Mouse (Mus musculus) telencephalon, adult 2 months (tissue): ENCODE results near the gene Cdk1.
A peak's percentile ranks its signal among the peaks of the same experiment; 100 is the strongest.
"Not testable (repeated sequence)": the region's sequence is repeated elsewhere in the genome, so short reads cannot be mapped to it uniquely, and the experiment has no call there.

ENCODE experiments used
- DNase-seq: peaks from one replicate; pipeline ENCODE4 v3.0.0-alpha.2; 2011; ENCODE audit warnings: low read depth, low spot score

Gene Cdk1

DNA sequence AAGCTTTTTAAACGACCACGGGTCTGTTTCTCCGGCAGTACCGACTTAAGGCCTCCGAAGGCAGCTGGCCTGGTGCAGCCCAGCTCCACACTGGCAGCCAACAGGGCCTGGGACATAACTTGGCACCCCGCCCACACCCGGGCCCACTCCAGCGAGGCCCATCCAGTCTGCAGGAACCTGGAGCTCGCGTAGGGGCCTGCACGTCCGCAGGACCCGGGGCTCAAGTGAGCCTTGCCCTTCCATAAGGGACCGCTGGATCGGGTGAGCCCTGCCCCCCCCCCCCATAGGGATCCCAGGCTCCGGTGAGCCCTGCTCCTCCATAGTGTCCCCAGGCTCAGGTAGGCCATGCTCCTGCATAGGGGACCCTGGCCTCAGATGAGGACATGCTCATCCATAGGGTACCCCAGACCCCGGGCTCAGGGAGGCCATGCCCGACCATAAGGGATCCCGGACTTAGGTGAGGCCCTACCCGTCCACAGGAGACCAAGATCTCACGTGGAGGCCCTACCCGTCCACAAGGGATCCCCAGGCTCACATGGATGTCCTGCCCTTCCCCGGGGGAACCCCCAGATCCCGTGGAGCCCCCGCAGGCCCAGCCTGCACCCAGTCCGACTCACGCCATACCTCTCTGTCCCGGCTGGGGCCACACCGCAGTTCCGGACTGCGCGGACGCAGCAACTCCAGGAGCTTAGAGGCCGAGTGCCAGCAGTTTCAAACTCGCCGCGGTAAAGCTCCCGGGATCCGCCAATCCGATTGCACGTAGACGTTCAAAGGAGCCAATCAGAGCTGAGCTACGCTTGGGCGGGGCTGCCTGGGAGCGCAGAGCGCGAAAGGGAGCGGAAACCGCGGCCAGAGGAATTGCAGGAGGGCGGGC lies at the start of gene Cdk1:
Cdk1 (minus strand) TSS at position 727 of the 874 bp plus-strand sequence.
- peak; percentile 86 for DNase-seq

DNA sequence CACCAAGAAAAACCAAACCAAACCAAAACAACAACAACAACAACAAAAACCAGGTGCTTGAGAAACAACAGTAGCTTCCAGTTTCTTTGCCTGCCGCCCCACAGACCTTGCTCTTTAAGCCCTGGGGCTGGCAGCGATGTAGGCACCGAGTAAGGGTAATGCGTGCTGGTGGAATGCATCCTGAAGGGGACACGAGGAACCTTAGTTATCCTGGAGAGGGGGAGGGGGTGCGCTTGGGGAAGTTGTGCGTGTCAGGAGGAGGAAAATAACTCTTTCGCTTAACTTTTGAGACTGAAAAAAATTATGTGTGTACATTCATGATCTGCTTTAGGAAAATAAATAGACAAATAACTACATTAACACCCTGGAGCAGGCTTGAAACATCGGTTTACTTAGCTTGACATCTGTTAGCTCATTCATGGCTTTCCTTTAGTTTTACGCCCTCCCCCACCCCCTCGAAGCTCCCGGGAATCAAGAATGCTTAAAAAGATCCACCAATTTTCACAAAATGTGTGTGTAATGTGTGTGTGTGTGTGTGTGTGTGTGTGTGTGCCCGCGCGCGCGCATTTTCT lies 47.2 kb upstream of the Cdk1 start:
- DNase-seq: no peak

DNA sequence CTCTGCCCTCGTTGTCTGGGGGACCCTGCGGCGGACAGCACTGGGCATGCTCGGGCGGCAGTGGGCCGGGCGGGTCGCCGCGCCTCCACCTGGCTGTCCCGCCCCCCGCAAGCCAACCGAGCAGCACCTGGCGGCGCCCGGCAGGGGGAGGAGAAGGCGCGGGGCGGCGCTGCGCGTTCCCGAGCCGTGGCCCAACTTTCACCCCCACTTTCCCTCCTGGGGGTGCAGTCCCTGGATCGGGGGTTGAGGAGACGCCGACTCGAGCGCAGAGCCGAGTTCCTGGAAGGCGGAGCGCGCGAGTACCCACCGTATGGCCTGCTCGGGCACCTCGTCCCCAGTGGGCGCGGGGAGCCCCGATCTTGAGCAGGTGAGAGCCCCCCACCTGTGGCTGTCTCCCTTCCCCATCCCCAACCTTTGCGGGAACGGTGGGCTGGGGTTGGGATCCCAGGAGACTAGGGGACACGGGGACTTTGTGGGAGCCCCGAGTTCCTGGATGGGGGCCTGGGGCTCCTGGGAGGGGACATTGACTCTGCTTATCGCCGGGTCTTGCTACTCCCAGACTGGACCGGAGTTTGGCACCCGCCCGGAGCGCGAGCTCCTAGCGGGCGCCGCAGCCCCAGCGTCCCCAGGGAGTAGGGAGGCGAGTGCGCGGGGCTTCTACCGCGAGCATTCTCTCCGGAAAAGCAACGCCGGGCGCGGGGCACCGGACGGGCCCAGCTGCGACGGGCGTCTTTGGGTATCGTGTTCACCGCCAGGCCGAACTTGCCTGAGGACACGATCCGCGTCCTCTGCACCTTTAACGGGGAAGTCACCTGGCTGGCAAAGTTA lies 46.2 kb upstream of the Cdk1 start, which contains the start of gene Ank3:
Ank3 (plus strand) TSS at position 11 of the 828 bp plus-strand sequence.
- DNase-seq: no peak

DNA sequence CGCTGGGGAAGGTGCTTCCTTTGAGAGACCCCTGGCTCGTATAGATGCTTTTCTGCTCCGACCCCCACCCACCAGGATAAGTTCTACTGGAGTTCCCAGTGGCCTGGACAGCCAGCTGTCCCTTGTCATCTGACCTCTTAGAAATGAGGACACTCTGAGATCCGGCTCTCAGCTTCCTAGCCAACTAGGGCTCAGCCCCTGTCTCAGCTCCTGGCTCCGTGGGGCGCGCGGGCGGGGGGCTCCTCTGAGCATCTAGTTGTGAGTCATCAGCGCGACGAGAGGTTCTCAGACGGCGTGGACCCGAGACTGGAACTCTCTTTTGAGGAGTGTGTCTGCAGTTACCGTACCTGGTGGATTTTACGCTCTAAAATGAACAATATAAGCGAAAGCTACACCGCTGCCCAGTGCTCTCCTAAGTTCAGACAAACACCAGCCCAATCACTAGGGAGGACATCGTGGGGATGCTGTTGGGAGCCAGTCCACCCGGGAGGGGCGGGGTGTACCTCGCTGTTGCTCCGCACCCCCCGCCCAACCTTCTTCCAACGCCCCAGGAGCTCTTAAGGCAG lies 45.5 kb upstream of the Cdk1 start:
- no peak for DNase-seq

DNA sequence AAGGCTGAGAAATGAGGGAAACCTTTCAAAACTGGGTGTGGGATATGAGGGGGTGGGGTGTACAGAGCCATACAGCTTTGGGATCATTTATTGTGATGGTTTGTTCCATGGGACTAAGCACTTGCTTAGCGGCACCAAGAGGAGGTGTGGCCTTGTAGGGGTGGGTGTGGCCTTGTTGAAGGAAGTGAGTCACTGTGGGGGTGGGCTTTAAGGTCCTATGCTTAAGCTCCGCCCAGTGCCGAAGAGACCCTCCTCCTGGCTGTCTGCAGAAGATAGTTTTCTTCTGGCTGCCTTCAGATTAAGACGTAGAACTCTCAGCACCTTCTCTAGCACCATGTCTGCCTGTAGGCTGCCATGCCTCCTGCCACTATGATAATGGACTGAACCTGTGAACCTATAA lies 36.8 kb upstream of the Cdk1 start:
- no peak for DNase-seq

DNA sequence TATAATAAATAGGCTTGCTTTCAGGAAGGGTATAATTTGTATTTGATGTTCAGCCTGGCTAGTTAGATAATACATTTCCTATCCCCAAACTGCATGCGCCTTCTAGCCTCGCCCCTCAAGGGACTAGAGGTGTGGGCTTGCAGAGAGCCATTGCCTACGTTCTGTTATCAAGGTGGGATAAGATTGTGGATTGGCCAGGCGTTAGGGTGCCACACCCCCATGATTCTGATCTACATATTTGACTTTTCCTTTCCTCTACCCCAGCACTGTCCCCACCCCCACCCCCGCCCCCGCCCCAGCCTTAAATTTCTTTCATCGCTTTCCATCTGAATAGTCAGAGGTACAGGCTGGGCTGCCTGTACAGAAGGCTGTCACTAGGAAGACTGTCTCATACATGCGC lies 34.0 kb upstream of the Cdk1 start:
- DNase-seq: no peak

DNA sequence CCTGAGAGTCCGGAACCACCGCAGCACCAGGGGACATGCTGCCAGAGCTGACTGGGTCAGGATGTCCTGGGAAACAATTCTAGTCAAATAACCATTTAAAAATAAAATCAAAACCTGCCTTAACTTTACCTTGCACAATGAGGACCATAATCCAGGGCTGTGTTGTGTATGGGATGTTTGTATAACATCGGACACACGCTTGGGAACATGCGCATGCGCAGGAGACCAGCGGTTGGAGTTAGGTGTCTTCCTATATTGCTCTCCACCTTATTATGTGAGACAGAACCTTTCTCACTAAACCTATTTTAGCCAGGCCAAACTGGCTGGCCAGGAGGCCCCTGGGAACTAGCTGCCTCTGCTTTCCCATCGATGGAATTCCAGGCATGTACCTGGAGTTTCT lies 32.4 kb upstream of the Cdk1 start:
- DNase-seq: no peak

DNA sequence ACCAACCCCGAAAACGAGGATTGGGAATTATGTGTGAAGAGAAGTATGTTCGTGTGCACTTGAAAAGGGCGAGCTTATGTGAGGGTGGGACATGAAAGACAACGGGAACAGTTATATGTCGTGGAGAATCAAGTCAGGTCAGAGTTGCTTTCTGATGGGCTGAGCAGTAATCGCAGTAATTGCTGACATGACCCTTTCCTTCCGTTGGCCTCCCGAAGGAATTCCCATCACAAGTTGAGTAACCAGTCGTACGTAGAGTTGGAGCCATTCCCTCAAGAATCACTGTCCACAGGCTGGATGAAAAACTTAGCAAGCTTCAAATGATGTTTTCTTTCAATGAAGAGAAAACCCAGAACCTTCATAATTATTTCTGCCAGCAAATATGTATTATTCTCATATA lies 31.9 kb upstream of the Cdk1 start:
- no peak for DNase-seq

DNA sequence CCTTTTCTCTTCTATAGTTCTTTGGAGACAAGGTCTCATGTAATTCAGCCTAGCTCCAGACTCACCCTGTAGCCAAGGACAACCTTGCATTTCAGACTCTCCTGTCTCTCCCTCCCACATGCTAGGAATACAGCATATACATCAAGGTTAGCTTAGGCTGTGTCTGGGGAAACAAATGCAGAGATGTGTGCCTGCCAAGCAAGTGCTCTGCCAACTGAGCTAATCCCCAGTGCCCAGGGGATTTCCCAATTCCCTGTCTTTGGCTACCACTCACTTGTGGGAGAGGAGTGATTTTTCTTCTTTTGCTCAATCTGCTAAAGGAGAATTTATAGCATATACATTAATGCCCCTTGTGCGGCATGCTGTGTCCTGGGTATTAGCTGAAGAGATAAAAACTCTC lies 30.4 kb upstream of the Cdk1 start:
- DNase-seq: no peak

DNA sequence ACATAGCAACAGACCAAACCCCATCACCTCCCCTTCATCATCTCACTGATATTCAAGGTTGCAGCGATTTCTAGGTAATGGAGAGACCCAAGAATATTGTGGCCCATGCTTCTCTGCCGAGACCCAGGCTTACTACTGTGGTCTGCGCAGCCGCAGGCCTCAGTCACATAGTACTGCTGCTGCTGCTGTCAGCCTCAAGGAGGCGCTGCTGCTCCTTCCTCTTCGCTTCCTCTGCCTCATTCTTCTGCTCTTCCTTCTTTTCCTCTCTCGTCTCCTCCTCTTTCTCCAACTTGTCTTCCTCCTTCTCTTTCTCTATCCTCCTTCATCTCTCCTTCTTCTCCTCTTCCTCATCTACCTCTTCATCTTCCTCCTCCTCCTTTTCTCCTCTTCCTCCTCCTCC lies 22.4 kb upstream of the Cdk1 start:
- no peak for DNase-seq

DNA sequence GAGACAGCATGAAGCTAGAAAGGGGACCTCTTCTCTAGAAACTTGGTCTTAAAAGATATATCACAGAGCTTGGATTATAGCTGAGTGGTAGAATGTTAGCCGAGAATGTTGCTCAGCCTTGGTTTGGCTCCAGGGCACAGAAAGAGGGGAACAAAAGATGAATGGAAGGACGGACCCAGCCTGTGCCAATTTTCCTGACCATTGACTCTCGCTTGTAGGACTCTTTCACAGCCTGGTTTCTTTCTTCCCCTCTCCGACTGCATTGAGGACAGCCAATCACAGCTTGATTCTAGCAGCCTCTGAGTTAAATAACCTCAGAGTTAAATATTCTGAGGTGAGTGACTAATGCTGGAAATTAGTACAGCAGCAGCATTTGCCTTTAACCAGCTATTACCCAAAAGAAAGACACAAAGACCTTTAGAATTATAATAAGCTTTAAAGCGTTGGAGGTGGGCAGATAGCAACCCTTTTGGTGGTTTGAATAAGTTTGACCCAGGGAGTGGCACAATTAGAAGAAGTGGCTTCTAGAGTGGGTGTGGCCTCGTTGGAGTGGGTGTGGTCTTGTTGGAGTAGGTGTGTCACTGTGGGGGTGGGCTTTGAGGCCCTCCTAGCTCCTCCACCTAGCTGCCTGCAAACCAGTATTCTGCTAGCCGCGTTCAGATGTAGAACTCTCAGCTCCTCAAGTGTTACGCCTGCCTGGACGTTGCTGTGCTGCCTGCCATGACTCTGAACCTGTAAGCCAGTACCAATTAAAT lies 21.2 kb upstream of the Cdk1 start:
- DNase-seq: no peak

DNA sequence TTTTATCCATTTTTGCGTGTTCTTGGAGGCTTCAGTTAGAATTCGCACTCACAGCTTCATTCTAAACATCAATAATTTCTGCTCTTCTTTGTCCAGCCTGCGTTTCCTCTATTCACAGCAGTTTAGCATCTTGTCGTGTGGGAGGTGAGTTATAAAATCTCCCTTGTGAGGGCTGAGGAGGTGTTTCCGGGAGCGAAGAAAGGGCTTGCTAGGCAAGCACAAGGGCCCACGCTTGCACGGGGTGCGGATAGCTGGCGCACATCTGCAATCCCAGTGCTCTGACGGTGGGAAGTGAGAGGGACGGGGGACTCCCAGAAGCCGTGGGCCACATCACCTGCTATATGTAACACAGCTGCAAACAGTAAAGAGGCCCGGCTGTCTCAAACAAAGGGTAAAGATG lies 19.3 kb upstream of the Cdk1 start:
- peak; percentile 39 for DNase-seq

DNA sequence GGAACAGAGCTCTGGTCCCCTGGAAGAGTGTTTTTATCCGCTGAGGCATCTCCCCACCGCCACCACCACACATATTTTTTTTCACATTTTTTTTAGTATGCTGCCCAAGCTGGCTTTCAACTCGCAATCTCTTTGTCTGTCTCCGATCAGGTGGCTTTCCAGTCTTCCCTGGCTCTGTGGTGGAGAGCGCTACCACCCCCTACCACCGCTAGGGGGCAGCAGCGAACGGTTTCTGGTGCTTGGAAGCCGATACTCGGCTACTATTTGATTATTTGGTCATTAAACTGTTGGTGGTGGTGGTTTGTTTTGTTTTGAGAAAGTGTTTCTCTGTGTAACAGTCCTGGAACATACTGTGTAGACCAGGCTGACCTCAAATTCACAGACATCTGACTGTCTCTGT lies 18.7 kb upstream of the Cdk1 start:
- DNase-seq: no peak

DNA sequence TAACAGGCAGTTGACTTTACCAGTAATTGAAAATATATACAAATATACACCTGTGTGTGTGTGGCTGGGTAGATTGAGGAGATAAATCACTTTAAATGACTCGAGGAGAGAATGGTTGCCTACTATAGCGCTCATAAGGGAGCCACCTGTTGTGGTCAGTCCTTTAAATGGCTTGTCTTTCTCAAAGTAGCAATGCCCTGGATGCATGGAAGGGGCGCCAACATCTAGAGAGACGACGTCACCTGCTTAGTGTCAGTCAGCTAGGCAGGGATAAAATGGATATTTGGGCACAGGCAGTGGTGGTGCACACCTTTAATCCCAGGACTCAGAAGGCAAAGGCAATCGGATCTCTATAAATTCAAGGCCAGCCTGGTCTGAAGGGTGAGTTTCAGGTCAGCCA lies 16.6 kb upstream of the Cdk1 start:
- no peak for DNase-seq

DNA sequence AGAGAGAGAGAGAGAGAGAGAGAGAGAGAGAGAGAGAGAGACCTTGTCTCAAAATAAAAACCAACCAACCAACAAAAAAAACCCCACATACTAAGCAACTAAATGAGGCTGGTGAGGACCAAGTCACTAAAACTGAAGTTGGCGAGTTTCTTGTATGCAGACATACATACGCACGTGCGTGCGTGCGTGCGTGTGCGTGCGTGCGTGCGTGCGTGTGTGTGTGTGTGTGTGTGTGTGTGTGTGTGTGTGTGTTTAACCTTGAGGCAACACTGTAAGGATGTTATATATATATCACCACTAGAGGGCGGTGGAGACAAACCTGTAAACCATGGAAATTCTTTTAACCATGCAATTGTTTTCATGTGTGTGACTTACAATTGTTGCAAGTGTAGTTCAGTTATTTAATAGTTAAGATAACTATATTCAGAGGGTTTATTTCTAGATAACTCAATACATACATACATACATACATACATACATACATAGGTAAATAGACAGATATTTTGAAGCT lies 14.2 kb upstream of the Cdk1 start:
- DNase-seq: no peak

DNA sequence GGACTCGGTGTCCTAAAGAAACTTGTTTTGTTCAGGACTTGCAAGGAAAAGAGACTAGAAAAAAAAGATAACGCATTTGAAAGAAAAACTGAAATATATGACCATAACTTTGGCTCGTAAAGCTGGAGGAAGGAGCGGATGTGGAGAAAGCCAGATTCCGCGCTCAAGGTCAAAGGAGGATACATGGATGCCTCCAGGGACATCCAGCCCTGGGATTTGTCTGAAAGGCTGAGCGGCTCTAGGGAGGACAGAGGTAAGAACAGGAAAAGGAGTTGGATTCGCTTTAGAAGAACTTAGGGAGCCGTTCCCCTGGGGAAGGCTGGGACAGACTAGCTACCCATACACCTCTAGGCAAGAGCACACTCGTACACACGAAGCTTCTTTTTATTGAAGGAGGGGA lies 13.5 kb upstream of the Cdk1 start:
- no peak for DNase-seq

DNA sequence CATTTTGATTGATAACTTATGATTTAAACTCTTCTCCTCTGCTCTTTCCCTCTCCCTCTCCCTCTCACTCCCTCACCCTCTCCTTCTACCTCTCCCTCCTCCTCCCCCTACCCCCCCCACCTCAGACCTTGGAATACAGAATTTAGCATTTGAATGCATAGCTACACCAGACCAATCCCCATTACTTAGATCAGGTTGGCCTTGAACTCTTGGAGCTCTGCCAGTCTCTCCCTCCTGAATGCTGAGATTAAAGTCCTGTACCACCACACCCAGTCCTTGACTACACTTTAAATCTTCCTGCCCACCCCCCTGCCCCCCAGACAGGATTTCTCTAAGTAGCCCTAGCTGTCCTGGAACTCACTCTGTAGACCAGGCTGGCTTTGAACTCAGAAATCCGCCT lies 6.9 kb upstream of the Cdk1 start:
- DNase-seq: no peak

DNA sequence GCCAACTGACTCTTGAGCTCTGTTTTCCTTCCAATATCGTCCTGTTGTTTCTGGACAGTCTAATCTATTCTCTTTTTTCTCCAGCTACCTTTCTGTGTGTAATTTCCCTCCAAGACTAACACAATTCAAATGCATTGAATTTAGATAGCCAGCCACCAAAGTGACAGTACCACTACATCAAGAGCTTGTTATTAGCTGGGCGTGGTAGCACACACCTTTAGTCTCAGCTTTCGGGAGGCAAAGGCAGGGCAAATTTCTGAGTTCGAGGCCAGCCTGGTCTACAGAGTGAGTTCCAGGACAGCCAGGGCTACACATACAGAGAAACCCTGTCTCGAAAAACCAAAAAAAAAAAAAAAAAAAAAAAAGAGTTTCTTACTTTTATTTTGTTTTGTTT lies 345 bp upstream of the Cdk1 start:
- not testable (repeated sequence) for DNase-seq

DNA sequence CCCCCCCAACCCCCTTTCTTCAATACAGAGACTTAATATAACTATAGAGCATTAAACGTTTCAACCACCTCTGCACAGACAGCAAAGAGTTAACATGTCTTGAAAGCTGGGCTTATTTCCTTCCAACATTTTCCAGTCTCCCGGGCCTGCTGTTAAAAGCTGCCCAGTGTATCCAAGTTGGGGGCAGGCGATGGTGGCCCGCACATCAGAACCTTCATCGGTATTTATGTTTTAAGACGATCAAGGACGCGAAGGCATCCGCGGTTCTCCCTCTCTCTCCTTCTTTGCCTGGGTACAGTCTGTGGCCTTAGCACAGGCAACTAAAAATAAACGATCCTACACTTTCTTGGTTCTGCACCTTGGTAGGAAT lies 911 bp downstream of the Cdk1 start:
- no peak for DNase-seq

DNA sequence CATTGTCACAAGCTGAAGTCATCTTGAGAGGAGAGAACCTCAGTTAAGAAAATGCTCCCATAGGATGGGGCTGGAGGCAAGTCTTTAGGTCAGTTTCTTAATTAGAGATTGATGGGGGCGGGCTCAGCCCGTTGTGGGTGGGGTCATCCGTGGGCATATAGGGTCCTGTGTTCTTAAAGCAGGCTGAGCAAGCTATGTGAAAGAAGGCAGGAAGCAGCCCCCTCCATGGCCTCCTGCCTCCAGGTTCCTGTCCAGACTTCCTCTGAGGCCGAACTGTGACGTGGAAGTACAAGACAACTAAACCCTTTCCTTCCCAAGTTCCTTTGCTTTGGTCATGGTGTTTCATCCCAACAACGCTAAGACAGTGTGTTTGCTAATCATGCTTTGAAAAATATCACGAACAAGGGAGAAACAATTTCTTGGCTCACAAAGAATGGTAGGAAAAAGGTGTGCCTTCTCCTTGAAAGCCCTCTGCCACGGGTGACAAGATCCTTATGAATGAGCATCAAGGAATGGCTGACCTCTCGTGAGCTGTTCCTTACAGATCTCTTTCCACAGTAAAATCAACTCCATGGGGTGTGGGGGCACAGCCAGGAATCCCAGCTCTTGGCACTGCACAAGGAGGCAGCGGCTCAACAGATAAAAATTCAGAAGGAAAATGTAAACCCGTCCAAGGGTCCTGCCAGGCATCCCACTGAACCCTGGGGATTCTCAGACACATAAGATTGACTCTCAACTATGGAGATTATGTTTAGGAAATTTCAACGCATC lies 1.5 kb downstream of the Cdk1 start:
- no peak for DNase-seq

DNA sequence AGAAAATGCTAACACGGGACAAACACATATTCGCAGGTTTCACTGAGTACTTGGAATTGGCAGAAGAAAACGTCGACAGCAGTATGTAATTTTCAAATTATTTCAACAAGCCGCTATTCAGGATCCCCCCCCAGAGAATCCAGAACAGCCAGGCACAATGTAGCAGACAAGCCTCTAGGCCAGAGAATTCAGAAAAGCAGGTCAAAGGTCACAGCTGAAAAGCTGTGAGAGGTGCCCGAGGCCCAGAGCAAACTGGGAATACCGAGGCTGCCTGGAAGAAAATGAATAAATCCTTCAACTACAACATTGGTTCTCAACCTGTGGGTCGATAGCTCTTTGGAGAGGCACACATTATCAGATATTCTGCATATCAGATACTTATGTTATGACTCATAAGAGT lies 4.5 kb downstream of the Cdk1 start:
- DNase-seq: no peak
